Mouse (Mus musculus) mouse embryonic stem cell (cell line): ENCODE measurements at regions not wholly inside any gene's neighbourhood (a gene's known extent, or its start where the extent isn't known, plus 50 kb on each side); places are given as distances from the start of the nearest gene placed in this dataset.

Experiments used
- in situ Hi-C, 2 experiments: fragments of 300-500 bp; cut with MboI; formaldehyde crosslinking; loops; 1 replicate in 1 of 2; 3 replicates in 1 of 2; pipeline ENCODE4 v1.14.3; 2019 to 2020; ENCODE audit warnings: low sequenced_read_pairs in 2 of 2, low pct_unique_long_range_greater_than_20kb in 1 of 2, mixed read lengths in 1 of 2; ENCODE audit not compliant: unreplicated experiment in 1 of 2

DNA sequence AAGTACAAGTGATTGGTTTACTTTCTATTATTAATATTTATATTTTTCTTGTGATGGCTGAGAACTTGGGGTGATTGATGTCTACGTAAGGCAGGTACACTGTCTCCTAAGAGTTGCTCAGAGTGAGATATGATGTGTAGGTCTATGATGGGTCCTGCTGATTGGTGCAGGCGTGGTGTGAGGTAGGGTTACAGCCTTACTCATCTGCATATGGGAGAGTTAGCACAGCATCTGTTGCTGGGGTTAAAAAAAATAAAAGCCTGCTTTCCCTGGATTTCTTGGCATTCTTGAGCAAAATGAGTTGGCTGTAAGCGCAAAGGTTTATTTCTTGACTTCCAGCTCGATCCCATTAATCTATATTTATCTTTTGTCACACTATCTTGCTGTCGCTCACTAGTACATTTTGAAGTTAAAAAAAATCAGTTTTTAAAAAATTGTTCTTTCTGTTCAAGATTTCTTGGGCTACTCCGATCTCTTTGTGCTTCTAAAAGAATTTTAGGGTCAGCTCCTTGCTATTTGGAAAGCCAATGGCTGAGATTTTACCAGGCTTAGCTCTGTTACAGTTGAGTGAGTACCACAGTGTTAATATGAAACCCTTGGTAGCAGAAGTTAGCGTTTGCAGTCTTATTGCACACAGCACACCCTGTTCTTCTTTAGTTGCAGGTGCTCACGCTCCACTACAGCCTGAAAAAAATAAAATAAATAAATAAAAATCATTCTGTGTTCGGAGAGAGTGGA lies 482.0 kb downstream of the Plekhb2 start:
- in situ Hi-C loops: no loop called here

DNA sequence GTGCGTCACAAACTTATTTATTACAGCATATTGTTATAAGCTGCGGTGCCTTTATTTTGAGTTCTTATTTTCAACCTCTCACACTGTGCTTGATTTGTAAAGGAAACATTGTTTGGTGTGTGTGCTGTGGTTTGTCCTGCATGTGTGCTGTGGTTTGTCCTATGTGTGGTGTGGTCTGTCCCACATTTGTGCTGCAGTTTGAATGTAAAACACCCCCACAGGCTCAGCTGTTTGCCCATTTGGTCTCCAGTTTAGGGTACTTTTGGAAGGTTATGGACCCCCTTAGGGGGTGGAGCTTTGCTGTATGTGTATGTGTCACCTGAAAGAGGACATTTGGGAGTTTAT lies 482.5 kb downstream of the Plekhb2 start:
- in situ Hi-C loops: no loop called here

DNA sequence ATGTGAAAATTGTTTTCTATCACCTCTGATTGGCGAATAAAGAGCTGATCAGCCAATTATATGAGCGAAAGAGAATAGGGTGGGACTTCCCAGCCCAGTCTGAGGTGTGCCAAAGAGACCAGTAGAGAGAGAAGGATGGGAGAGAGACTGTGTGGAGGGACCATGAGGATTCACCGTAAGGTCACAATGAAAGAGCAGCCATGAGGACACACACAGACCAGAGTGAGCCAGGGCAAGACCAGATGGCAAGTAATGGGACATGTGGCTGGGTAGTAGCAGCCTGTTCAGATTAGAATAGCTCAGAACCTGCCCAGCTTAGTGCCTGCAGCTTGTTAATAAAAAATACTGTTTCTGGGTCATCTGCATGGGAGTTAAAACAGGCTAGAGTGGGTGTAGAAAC lies 487.9 kb downstream of the Plekhb2 start:
- in situ Hi-C loops: no loop called here

DNA sequence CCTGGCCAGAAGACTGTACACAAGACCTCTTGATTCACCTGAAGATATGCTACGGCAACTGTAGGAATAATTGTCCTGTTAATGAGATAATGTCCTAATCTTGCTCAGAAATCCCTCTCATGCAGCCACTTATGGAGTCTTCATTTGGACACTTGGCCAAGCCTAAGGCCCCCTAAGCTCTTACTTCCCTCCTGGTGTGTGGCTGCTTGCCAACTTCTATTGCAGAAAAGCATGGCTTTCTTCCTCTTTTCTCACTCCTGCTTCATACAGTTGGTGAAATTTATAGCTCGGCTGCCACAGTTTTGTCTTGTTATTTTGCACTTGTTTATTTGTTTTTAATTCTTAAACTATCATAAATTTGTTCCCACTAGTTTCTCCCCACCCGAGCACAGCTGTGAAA lies 488.4 kb downstream of the Plekhb2 start:
- in situ Hi-C loops: no loop called here

DNA sequence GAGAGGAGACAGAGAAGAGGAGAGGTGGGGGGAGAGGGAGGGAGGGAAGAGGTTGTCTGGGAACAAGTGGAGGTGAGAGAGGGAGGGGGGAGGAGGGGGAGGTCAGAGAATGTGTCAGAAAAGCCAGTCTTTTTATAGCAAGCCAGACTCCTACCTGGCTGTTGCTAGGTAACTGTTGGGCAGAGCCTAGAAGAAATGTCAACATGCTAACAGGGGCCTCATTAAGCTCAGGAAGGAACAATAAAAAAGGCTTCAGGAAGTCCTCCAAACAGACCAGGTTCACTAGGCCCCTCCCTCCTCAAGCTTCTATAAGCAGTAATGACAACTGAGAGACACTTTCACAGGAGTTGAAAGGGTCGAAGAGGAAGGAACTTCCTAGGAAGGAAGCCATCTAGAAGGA lies 494.8 kb downstream of the Plekhb2 start:
- in situ Hi-C loops: no loop called here

DNA sequence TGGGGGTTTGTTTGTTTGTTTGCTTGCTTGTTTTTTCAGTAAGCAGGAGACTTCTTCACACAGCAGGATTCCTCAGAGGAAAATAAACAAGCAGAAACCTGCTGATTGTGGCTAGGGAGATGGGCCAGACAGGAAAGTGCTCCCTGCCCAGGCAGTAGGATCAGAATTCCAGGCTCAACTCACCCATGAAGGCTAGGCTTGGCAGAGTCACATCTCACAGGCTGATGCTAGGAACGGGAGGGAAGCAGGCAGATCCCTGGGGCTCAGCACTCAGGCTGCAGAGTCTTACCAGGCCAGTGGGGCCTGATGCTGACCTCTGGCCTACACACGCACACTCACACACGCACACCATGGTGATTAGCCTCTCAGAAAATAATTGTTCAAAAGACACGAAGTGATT lies 498.5 kb downstream of the Plekhb2 start:
- in situ Hi-C loops: no loop called here

DNA sequence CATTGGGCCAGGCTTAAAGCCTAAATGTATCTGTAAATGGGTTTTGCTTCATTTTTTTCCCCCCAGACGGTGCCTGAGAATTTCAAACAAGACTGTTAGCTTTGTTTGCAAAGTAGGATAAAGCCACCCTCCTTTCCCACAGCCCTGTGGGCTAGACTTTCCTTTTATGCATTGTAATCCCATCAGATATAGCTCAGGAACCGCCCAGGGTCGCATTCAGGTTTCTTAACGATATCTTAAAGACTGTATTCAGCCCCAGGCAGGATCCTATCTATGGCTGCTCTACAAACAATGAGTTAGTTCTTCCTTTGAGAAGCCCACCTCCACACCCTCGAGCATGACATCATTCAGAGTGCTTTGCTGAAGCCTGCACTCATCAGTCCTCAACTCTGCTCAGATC lies 509.2 kb downstream of the Plekhb2 start:
- in situ Hi-C loops: no loop called here

DNA sequence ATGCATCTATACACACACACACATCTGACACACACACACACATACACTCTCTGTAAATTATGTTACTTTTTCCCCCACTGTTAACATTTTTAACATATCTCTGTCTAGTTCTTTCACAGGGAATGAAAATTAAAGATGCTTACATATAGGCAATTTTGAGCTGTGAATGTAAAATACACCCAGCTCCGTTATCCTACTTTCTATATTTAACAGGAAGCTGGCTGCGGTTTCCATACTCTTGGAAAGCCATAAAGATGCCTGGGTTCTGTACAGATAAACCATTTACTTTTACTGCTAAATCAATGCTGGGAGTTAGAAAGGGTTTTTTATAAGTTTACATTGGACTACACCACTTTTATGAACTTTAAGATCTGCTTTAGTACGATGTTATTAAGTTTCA lies 511.7 kb downstream of the Plekhb2 start:
- in situ Hi-C loops: no loop called here

DNA sequence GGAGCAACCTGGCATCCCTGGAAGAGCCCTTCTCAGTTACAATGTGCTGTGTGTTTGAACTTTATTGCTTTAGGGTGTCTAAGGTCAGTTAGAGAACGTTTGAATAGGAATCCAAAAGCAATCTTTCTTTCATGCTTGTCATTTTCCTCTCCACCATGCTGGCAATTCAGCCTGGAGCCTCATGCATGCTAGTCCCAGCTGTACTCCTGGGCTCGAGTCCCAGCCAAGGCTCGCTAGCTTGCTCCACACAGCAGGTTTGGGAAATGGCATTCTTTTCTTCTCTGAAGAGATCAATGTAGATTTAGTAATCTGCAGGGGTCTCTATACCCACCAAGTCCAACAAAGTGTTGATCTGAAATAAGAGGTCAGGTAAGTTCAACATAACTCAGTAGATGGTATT lies 513.1 kb downstream of the Plekhb2 start:
- in situ Hi-C loops: no loop called here

DNA sequence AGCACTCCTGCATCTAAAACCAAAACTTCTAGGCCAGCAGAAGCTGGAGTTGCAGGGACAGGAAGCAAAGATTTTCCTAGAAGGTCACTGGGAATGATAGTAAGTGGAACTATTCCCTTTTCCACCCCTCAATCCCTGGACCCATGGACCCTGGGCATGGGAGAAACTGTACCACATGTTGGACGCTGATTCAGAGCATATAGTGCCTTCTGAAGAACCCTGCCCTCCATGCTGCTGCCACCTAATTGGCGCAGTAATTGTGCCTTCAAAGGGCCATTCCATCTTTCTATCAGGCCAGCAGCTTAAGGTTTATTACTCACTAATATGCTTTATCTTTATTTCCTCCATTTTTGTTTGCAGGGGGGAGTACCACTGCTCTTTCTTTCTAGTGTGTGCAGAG lies 516.8 kb downstream of the Plekhb2 start:
- in situ Hi-C loops: no loop called here

DNA sequence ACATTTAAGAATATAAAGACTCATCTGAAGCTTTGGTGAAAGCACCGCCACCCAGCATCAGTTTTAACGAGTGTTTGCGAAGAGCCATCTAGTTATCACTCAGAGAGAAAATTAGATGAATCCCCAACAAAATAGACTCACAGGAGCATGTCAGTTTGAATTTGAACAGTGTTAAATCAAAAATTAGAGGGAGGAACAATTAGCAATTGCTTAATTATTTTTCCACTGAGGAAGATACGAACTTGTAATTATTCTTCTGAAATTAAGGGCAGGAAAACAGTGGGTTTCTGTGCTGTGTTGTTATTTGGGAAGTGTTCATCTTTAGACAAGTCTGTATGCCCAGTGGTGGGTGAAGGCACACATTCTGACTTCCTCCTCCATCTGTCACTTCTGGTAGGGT lies 523.0 kb downstream of the Plekhb2 start:
- in situ Hi-C loops: no loop called here

DNA sequence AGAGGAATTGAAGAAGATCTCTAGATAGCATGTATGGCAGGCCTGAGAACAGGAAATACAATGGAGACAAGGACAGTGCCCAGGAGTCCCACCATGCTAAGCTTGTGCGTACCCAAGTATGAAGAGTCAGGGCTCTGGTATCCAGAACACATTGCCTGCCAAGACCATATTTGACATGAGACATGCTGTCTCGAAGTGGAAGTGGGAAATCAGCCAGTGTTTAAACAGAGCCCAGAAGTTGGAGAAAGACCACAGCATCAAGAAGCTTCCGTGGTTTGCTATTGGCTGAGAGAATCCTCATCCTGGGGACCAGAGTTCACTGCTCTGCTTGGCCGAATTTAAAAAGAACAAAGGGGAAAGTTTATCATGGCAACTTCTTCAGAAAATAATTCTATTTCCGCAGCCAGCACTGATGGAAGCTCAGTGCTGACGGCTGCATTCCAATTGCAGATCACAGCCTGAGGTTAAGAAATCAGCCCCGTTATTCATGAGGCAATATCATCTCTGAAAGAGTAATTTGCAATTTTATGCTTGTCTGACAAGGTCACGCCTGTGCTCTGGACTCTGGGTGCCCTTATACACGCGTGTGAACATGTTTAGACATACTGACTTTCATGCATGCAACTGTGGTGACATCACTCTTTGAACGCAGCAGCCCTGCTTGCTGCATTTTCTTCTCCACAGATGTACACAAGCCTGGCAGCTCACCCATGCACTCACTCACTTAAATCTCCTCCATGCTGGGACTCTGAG lies 531.0 kb downstream of the Plekhb2 start:
- in situ Hi-C loops: no loop called here

DNA sequence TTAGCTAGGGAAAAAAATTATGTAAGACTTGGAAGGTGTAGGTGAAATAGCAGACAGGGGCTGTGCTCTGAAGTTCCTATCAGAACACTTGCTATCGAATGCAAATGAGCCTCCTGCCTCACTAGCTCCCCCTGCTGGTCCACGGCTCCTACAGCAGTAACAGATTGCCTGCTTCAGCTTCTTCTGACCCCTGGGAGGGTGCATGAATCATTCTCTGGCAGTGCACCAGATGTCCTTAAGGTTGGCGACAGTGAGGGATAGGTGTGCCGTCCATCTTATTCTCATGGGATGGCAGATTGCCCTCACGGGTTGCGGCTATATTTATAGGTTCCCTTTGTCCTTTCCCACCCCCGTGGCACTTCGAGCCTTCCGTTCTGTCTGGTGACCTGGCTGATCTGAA lies 535.7 kb downstream of the Plekhb2 start:
- in situ Hi-C loops: no loop called here

DNA sequence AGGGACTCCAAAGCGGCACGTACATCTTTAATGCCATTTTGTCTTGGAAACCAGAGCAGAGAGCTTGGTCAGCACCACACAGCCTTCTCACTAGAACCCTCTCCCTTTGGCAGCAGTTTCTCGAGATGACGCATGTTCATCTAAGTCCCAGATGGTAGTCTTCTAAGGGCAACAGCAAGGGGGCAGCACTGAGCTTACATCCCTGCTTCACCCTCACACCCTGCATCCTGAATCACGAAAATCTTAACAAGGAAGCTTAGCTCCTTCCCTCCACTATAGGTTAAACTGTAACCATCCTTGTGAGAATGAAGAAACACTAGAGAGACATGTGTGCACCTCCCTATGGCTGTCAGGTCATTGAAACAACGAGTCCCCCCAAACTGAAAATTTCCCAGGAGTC lies 538.4 kb downstream of the Plekhb2 start:
- in situ Hi-C loops: no loop called here

DNA sequence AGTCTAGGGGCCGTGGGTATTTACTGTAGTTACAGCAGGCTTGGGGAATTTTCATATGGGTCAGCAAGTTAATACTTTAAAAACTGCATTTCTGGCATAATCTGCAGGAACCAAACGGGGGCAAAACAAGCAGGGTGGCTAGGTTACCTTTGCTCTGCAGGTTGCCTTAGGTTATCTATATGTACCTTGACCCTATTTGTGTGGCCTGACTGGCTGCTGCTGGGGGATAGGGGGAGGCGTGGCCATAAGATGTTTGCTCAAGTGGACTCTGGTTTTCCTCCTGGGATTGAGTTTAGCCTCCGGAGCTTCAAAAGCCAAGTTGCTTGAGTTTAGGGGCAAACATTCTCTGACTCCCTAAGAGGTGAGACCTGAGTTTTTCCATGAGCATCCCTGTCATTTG lies 540.6 kb downstream of the Plekhb2 start:
- in situ Hi-C loops: no loop called here

DNA sequence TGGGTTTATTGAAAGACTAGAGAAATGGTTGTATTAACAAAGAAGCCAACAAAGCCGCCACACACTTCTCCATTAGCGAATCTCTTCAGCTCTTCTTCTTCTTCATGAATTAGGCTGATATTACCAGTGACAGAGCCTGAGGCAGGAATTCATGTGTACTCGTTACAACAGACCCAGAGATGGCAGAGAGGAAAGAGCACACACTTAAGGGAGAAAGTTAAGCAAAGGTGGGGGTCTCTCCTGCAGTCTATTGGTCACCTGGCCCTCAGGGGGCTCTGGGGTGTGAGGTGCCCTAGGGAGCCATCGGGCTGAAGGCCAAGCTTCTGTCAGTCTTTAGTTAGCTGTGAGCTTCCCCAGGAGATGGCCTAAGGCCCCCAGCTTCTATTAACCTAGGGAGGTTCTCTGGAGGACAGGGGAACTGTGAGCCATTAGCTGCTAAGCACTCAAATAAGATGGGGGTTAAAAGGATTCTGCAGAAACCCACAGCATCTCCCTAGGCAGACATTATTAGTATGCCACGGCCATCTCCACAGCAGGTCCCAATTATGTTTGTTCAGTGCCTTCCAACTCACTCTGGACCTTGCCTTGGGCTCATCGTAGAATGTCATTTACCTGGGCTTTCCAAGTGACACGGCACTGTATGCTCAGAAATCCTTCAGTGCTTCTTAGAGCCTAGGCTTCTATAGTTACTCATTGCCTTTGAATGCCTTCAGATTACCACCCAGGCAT lies 541.2 kb downstream of the Plekhb2 start:
- in situ Hi-C loops: no loop called here

DNA sequence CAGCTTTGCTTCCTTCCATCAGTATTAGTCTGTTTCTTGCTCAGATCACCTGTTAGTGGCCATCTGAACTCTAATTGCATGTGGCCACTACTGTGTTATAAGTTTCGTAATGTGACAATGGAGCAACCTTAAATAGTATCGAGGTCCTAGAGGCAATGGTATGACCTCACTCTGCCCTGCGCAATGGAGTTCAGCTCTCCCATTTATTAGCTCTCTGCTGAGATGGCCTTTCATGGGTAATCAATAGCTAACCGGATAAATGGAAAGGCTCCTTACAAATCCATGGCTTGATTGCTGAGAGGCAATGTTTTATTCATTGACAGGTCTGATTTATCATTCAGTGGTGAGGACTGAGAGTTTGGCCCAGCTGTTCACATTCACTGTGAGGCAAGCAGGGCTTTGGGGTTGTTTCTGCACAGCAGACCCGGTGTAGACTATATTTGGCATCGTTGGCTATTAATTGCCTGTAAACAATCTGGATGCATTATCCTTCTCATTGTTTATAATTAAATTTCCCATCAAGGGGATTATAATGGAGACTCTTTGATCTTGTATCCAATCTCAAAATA lies 543.9 kb downstream of the Plekhb2 start:
- in situ Hi-C loops: no loop called here

DNA sequence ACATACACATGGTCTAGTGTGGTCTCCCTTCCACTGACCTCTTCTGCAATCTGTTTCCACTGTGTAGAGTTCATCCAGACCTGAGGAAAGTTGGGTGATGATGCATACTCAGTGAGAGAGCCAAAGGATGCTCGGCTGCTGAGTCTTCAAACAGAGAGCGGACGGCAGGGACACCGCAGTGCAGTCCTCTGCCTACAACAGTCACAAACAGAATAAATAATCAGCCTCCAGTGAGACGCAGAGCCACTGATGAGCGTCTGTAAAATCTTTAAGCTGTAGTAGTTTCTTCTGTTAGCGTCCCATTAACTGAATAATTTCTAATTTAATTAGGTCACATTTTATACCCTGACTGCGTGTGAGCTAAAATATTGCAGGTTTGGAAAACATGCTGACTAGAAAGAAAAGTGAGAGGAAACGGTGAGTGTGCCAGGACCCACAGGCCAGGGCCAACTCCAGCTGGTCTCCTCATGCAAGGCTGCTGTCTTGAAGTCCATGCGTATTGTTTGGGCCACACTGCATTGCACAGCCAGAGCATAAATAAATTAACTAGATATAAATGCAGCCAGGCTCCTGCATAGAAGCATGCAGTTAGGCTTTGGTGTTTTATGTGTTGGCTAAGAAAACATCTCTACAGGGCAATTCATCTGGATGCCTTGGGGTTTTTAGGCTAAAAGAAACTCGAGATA lies 551.0 kb downstream of the Plekhb2 start:
- in situ Hi-C loops: no loop called here

DNA sequence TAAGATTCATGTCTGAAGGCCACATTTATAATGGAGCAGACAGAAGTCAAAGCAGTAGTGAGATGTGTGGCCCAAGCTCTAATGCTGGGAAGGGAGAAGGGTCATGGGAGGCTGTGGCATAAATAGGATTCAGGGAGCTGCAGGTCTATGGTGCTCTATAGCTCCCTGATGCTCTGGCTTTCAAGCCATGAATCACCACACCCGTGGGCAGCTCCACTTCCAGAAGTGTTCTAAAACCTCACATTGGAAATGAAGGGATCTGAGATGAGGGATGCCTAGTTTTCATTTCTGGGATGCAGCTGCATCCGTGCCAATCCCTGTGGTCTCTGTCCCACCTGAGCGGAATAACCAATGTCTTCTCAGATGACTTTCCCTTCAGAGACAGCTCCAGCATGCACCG lies 553.2 kb downstream of the Plekhb2 start:
- in situ Hi-C loops: no loop called here
